Mouse (Mus musculus) intestine, embryonic 16.5 days (tissue): ENCODE results near the gene Kdm5a. TPM values are rescaled to one million over a fixed set of nuclear protein-coding genes. Genes with fewer than 3 reads are reported as not detected.

Source experiments
- ATAC-seq: fragments of 200-750 bp; cut with Nextera tagmentation; 2 replicates; pipeline ENCODE4 v1.8.0; 2017; ENCODE audit warnings: moderate TSS enrichment, moderate library complexity
- H3K27ac ChIP-seq: fragments of 300-500 bp; sonication (generic); 2 replicates; pipeline ENCODE4 v1.5.1; 2014; ENCODE audit warnings: mild to moderate bottlenecking, low read length
- H3K27me3 ChIP-seq: fragments of 300-500 bp; sonication (generic); replicated peaks from 2 replicates; pipeline ENCODE4 v1.6.1; 2014; ENCODE audit warnings: low read length, control low read depth, mixed read lengths; ENCODE audit not compliant: control insufficient read depth, insufficient read depth
- H3K36me3 ChIP-seq: fragments of 300-500 bp; sonication (generic); 2 replicates; pipeline ENCODE4 v1.6.1; 2014; ENCODE audit warnings: low read length, control low read depth; ENCODE audit not compliant: control insufficient read depth, insufficient read depth
- H3K4me1 ChIP-seq: fragments of 300-500 bp; sonication (generic); 2 replicates; pipeline ENCODE4 v1.6.1; 2014; ENCODE audit warnings: low read length, control low read depth, mixed read lengths; ENCODE audit not compliant: control insufficient read depth, insufficient read depth
- H3K4me2 ChIP-seq: fragments of 300-500 bp; sonication (generic); 2 replicates; pipeline ENCODE4 v1.6.1; 2014; ENCODE audit warnings: low read depth, low read length, control low read depth
- H3K4me3 ChIP-seq: fragments of 300-500 bp; sonication (generic); 2 replicates; pipeline ENCODE4 v1.5.1; 2014; ENCODE audit warnings: mild to moderate bottlenecking, low read length
- H3K9ac ChIP-seq: fragments of 300-500 bp; sonication (generic); 2 replicates; pipeline ENCODE4 v1.6.1; 2014; ENCODE audit warnings: low read depth, low read length
- H3K9me3 ChIP-seq: fragments of 300-500 bp; sonication (generic); 2 replicates; pipeline ENCODE4 v1.6.1; 2016; ENCODE audit warnings: low read length, control low read depth; ENCODE audit not compliant: control insufficient read depth
- WGBS: fragments of 180-500 bp; shearing (Covaris S2); extraction: QIAGEN DNeasy Blood & Tissue Kit; methylation state at CpG from one replicate; pipeline ENCODE4 v1.1.7; 2014; 5-methylcytosine and 5-hydroxymethylcytosine counted together
- polyA plus RNA-seq: library from polyadenylated mRNA; unstranded; fragments of >200 nt; fragmentation: Nextera tagmentation; extraction: Ambion mirVana; gene quantifications from 2 replicates; pipeline ENCODE4 v1.2.1, GENCODE M21; 2015

Gene Kdm5a
- polyA plus RNA-seq, 1 experiment from 2014 or later = 31.1 TPM

DNA sequence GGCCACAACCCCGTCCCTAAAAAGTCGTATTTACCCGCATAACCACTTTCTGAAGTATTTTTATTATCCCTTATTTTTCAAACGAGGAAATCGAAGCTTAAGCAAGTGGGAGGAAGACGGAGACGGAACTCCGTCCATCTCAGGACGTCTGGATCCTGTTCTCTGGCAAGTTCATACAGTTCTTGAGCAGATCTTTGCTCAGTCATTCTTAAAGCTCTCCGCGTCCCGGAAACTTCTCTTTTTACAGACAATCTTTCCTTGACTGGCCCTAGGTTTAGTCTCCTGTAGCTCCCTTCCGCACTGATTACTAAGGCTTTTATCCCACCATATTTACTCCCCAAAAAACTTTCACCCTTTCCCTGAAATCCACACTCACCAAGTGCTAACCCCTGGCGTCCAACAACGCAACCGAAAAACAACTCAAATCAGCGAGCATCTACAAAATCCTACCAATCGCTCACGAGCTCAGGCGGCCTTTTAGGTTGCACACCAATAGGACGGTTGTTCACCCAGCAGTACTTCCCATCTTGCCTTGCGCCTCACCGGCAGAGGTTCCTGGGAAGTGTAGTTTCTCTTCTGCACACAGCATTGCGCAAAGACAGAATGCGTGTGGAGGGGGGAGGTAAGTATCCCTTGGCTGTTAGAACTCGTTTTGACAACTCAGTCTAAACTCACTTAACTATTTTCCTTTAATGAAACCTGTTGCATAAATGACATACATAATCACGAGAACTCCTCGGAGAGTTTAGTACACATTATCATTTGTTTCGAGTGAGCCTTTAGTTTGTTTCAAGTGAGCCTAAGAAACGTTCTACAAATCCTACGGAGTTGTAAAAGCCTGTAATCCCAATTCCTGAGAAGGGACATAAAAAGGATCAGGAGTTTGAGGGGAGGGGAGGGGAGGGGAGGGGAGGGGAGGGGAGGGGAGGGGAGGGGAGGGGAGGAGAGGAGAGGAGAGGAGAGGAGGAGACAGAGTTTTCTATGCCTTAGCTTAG is 6.7 kb upstream of the Kdm5a start:
- WGBS = under 1% methylated on average over 31 of the region's 31 CpGs
- H3K4me3 ChIP-seq = peak overlapping the region; percentile 75
- peak overlapping the region; percentile 72 for H3K9ac ChIP-seq
- peak overlapping the region; percentile 75 for H3K4me2 ChIP-seq
- H3K36me3 ChIP-seq = peaks cover 4% of the 10 kb centered on the region; the same call in 1 of the 2 replicates
- H3K9me3 ChIP-seq = no peaks in the 10 kb centered on the region
- no peaks in the 10 kb centered on the region for H3K27me3 ChIP-seq
- peak overlapping the region; percentile 85 for H3K27ac ChIP-seq
- ATAC-seq = peak; percentile 99
- peaks cover 5% of the 10 kb centered on the region for H3K4me1 ChIP-seq

GRCm38 (mm10) chr6:120362124-120362523 is 1.8 kb upstream of the Kdm5a start:
- peaks cover 11% of the 10 kb centered on the region for H3K4me1 ChIP-seq
- H3K9me3 ChIP-seq = no peaks in the 10 kb centered on the region
- no peaks in the 10 kb centered on the region for H3K36me3 ChIP-seq
- no peak overlapping the region for H3K27ac ChIP-seq
- H3K9ac ChIP-seq = no peak overlapping the region
- no peaks in the 10 kb centered on the region for H3K27me3 ChIP-seq
- H3K4me2 ChIP-seq = no peak overlapping the region
- H3K4me3 ChIP-seq = no peak overlapping the region
- 99% methylated on average over 2 of the region's 2 CpGs for WGBS
- ATAC-seq = no peak

DNA sequence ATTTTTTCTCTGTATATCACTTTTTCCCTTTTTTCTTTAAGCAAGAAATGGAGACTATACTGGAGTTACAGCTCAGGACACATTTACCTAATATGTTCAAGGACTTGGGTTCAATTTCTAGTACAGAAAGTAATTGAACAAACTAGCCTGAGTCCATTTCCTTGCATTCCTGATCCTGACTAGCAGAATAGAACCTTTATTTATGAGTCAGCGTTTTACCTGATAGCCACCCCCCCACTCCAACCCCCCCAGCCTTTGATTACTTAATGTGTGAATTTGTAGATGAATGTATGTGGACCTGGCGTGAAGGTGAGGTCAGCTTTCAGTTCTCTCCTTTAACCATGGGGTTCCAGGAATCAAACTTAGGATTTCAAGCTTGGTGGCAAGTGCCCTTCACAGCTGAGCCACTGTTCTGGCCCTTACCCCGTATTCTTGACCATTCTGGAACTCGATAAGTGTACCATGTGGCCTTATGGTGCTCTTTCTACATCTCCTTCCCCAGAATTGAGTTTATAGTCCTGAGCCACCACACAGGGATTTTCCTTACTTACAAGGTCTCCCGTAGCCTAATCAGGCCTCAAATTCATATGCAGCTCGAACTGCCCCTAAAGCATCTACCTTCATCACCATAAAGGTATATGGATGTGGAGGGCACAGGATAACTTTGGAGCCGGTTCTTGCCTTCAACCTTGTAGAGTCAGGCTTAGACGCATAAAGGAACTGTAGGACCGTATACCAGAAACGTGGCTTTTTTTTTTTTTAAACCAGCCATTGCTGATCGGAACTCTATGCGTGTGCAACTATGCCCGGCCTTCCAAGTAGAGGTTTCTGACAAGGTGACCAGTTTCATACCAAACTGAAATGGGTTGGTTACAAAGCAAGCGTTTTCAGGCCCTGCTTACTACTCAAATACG is 893 bp upstream of the Kdm5a start:
- WGBS = 18% methylated on average over 15 of the region's 15 CpGs
- ATAC-seq = no peak
- peaks cover 11% of the 10 kb centered on the region for H3K4me1 ChIP-seq
- no peaks in the 10 kb centered on the region for H3K36me3 ChIP-seq
- peak overlapping the region; percentile 81 for H3K4me2 ChIP-seq
- no peaks in the 10 kb centered on the region for H3K27me3 ChIP-seq
- no peaks in the 10 kb centered on the region for H3K9me3 ChIP-seq
- peak overlapping the region; percentile 94 for H3K4me3 ChIP-seq
- peak overlapping the region; percentile 95 for H3K9ac ChIP-seq
- peak overlapping the region; percentile 98 for H3K27ac ChIP-seq

DNA sequence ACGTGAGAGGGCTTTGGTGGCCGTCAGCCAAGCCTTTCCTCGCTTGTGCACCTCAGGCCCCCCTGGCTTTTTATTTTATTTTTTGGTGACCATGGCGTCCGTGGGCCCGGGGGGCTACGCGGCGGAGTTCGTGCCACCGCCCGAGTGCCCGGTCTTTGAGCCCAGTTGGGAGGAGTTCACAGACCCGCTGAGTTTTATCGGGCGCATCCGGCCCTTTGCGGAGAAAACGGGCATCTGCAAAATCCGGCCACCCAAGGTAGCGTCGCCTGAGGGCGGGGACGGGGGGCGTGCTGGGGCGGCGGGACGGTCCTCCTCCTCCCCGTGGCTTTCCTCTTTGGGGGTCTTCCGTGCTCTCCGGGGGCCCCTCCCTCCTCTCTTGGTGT is 590 bp downstream of the Kdm5a start:
- peak; percentile 7 for ATAC-seq
- WGBS = under 1% methylated on average over 31 of the region's 31 CpGs
- peaks cover 11% of the 10 kb centered on the region for H3K4me1 ChIP-seq
- H3K27me3 ChIP-seq = no peaks in the 10 kb centered on the region
- H3K9me3 ChIP-seq = no peaks in the 10 kb centered on the region
- 0 out of 2 replicates have a peak, but pooled peaks cover 2% of the 10 kb centered on the region for H3K36me3 ChIP-seq
- peak overlapping the region; percentile 94 for H3K4me3 ChIP-seq
- H3K27ac ChIP-seq = peak overlapping the region; percentile 98
- peak overlapping the region; percentile 75 for H3K4me2 ChIP-seq
- H3K9ac ChIP-seq = peak overlapping the region; percentile 95

GRCm38 (mm10) chr6:120365051-120365450 is 1.1 kb downstream of the Kdm5a start:
- no peaks in the 10 kb centered on the region for H3K27me3 ChIP-seq
- no peak for ATAC-seq
- 4% methylated on average over 15 of the region's 15 CpGs for WGBS
- peak overlapping the region; percentile 95 for H3K9ac ChIP-seq
- no peaks in the 10 kb centered on the region for H3K9me3 ChIP-seq
- peaks cover 11% of the 10 kb centered on the region for H3K4me1 ChIP-seq
- peak overlapping the region; percentile 94 for H3K4me3 ChIP-seq
- peak overlapping the region; percentile 75 for H3K4me2 ChIP-seq
- H3K27ac ChIP-seq = no peak overlapping the region
- H3K36me3 ChIP-seq = peaks cover 5% of the 10 kb centered on the region; the same call in 1 of the 2 replicates

DNA sequence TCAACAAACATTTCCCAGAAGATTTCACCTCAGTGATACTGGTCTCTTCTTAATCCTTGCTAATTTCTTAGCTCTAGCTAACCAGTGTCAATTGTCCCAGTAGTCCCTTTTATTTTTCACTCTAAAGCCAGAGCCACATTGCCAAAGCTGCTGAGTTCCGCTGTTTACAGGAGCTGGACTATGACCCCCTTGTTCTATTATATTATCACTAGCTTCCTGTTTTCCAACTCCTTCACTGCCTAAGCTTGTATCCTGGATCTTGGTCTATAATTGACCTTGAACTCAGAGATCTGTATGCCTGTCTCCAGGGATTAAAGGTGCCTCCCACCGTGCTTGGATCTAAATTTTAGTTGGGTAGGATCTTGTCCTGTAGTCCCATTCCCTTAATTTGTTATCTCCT is 12.8 kb downstream of the Kdm5a start:
- H3K4me2 ChIP-seq = no peak overlapping the region
- no peaks in the 10 kb centered on the region for H3K27me3 ChIP-seq
- no peaks in the 10 kb centered on the region for H3K4me1 ChIP-seq
- no peak overlapping the region for H3K4me3 ChIP-seq
- WGBS = 76% methylated on average over 2 of the region's 2 CpGs
- ATAC-seq = peak; percentile 83
- peak overlapping the region; percentile 41; the same call in 1 of the 2 replicates for H3K27ac ChIP-seq
- H3K9me3 ChIP-seq = no peaks in the 10 kb centered on the region
- H3K36me3 ChIP-seq = peaks cover 14% of the 10 kb centered on the region
- no peak overlapping the region for H3K9ac ChIP-seq

GRCm38 (mm10) chr6:120390054-120390453 is 26.1 kb downstream of the Kdm5a start:
- no peak overlapping the region for H3K9ac ChIP-seq
- H3K27me3 ChIP-seq = no peaks in the 10 kb centered on the region
- no peaks in the 10 kb centered on the region for H3K9me3 ChIP-seq
- WGBS = 88% methylated on average over 3 of the region's 3 CpGs
- no peaks in the 10 kb centered on the region for H3K4me1 ChIP-seq
- H3K4me3 ChIP-seq = no peak overlapping the region
- no peak overlapping the region for H3K27ac ChIP-seq
- H3K4me2 ChIP-seq = no peak overlapping the region
- H3K36me3 ChIP-seq = 0 out of 2 replicates have a peak, but pooled peaks cover 3% of the 10 kb centered on the region
- ATAC-seq = no peak

DNA sequence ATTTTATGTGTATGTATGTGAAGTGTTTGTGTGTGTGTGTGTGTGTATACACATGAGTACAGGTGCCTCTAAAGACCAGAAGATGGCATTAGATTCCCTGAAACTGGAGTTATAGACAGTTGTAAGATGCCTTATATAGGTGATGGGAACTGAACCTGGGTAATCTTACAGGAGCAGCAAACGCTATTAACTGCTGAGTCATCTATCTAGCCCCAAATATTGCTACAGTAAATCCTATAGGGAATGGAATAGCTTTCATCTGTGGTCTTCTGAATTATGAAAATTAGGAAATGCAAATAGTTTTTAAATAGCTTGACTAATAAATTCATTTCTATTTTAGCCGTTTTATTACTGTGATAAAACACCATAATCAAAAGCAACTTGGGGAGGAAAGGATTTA is 28.9 kb downstream of the Kdm5a start:
- Histone ChIP-seq H3K27me3 (no peaks in the 10 kb centered on the region), H3K36me3 (peaks cover 3% of the 10 kb centered on the region; the same call in 1 of the 2 replicates), H3K9me3 (no peaks in the 10 kb centered on the region), H3K4me3 (no peak overlapping the region), H3K4me1 (no peaks in the 10 kb centered on the region), H3K4me2 (no peak overlapping the region), H3K9ac (no peak overlapping the region), H3K27ac (no peak overlapping the region)
- WGBS = 92% methylated on average over 2 of the region's 2 CpGs
- no peak for ATAC-seq
